Mouse (Mus musculus) hindbrain, embryonic 11.5 days (tissue): ENCODE results near the gene Izumo1. TPM values are rescaled to one million over a fixed set of nuclear protein-coding genes. Genes with fewer than 3 reads are reported as not detected.
"Not testable (repeated sequence)": the region's sequence is repeated elsewhere in the genome, so short reads cannot be mapped to it uniquely, and the experiment has no call there.

Source experiments
- ATAC-seq: fragments of 200-750 bp; cut with Nextera tagmentation; 2 replicates; pipeline ENCODE4 v1.8.0; 2017; ENCODE audit warnings: mild to moderate bottlenecking, moderate TSS enrichment, moderate library complexity; ENCODE audit not compliant: low FRiP score
- DNase-seq: peaks from one replicate; pipeline ENCODE4 v3.0.0-alpha.2; 2015; ENCODE audit warnings: low spot score
- H3K27ac ChIP-seq: fragments of 300-500 bp; sonication (generic); 2 replicates; pipeline ENCODE4 v1.5.1; 2014; ENCODE audit warnings: mild to moderate bottlenecking, low read depth, low read length
- H3K27me3 ChIP-seq: fragments of 300-500 bp; sonication (generic); 2 replicates; pipeline ENCODE4 v1.6.1; 2014; ENCODE audit warnings: mild to moderate bottlenecking, low read length, moderate library complexity, mixed read lengths; ENCODE audit not compliant: control insufficient read depth, insufficient read depth
- H3K36me3 ChIP-seq: fragments of 300-500 bp; sonication (generic); 2 replicates; pipeline ENCODE4 v1.6.1; 2014; ENCODE audit warnings: mild to moderate bottlenecking, low read length, moderate library complexity, mixed read lengths; ENCODE audit not compliant: control insufficient read depth, insufficient read depth
- H3K4me1 ChIP-seq: fragments of 300-500 bp; sonication (generic); replicated peaks from 2 replicates; pipeline ENCODE4 v1.6.1; 2014; ENCODE audit warnings: low read length, mixed read lengths; ENCODE audit not compliant: control insufficient read depth, insufficient read depth
- H3K4me2 ChIP-seq: fragments of 300-500 bp; sonication (generic); replicated peaks from 2 replicates; pipeline ENCODE4 v1.6.1; 2014; ENCODE audit warnings: mild to moderate bottlenecking, low read depth, low read length
- H3K4me3 ChIP-seq: fragments of 300-500 bp; sonication (generic); 2 replicates; pipeline ENCODE4 v1.5.1; 2014; ENCODE audit warnings: low read depth, low read length
- H3K9ac ChIP-seq: fragments of 300-500 bp; sonication (generic); 2 replicates; pipeline ENCODE4 v1.6.1; 2014; ENCODE audit warnings: low read depth, low read length
- H3K9me3 ChIP-seq: fragments of 300-500 bp; sonication (generic); 2 replicates; pipeline ENCODE4 v1.6.1; 2016; ENCODE audit warnings: low read length; ENCODE audit not compliant: control insufficient read depth
- WGBS: fragments of 180-500 bp; shearing (Covaris S2); extraction: QIAGEN DNeasy Blood & Tissue Kit; methylation state at CpG from one replicate; pipeline ENCODE4 v1.1.7; 2014; 5-methylcytosine and 5-hydroxymethylcytosine counted together
- polyA plus RNA-seq: library from polyadenylated mRNA; unstranded; fragments of >200 nt; fragmentation: Nextera tagmentation; extraction: Ambion mirVana; gene quantifications from 2 replicates; pipeline ENCODE4 v1.2.1, GENCODE M21; 2014

Izumo1 gene
- polyA plus RNA-seq, 1 experiment from 2014 or later = 0.12 TPM

GRCm38 (mm10) chr7:45643441-45644178, 22.0 kb downstream of the Izumo1 start:
- Histone ChIP-seq H3K9ac (peak overlapping the region; percentile 87), H3K27me3 (peaks cover 2% of the 10 kb centered on the region; the same call in 1 of the 2 replicates), H3K27ac (peak overlapping the region; percentile 84), H3K4me1 (peaks cover 4% of the 10 kb centered on the region; the same call in 1 of the 2 replicates), H3K4me3 (peak overlapping the region; percentile 37), H3K9me3 (no peaks in the 10 kb centered on the region), H3K36me3 (no peaks in the 10 kb centered on the region), H3K4me2 (peak overlapping the region; percentile 75)
- under 1% methylated on average over 28 of the region's 28 CpGs for WGBS
- DNase-seq (peak; percentile 98), ATAC-seq (peak; percentile 94)

- Histone ChIP-seq H3K4me2 (peak overlapping the region; percentile 67), H3K36me3 (no peaks in the 10 kb centered on the region), H3K9me3 (no peaks in the 10 kb centered on the region), H3K27me3 (peaks cover 2% of the 10 kb centered on the region; the same call in 1 of the 2 replicates), H3K4me1 (peaks cover 4% of the 10 kb centered on the region; the same call in 1 of the 2 replicates), H3K4me3 (peak overlapping the region; percentile 37), H3K9ac (peak overlapping the region; percentile 34), H3K27ac (peak overlapping the region; percentile 82)
- DNase-seq (peak; percentile 68), ATAC-seq (peak; percentile 33)
- WGBS = 2% methylated on average over 18 of the region's 18 CpGs
These were observed 22.6 kb downstream of the Izumo1 start for GRCm38 (mm10) chr7:45644183-45644582.

- H3K4me2 ChIP-seq = peak overlapping the region; percentile 67
- H3K27me3 ChIP-seq = peaks cover 2% of the 10 kb centered on the region; the same call in 1 of the 2 replicates
- no peak for ATAC-seq
- peaks cover 4% of the 10 kb centered on the region; the same call in 1 of the 2 replicates for H3K4me1 ChIP-seq
- H3K27ac ChIP-seq = peak overlapping the region; percentile 82
- DNase-seq = no peak
- no peak overlapping the region for H3K9ac ChIP-seq
- H3K9me3 ChIP-seq = no peaks in the 10 kb centered on the region
- 68% methylated on average over 6 of the region's 6 CpGs for WGBS
- H3K36me3 ChIP-seq = no peaks in the 10 kb centered on the region
- H3K4me3 ChIP-seq = 0 out of 2 replicates have a peak overlapping the region, but pooled peaks have one; percentile 37
These were observed 23.4 kb downstream of the Izumo1 start for GRCm38 (mm10) chr7:45644872-45645590.

GRCm38 (mm10) chr7:45645591-45645971, 24.0 kb downstream of the Izumo1 start:
- no peak overlapping the region for H3K27ac ChIP-seq
- ATAC-seq (no peak), DNase-seq (no peak)
- H3K27me3 ChIP-seq = no peaks in the 10 kb centered on the region
- H3K4me2 ChIP-seq = no peak overlapping the region
- peaks cover 2% of the 10 kb centered on the region; the same call in 1 of the 2 replicates for H3K4me1 ChIP-seq
- no peaks in the 10 kb centered on the region for H3K9me3 ChIP-seq
- H3K9ac ChIP-seq = no peak overlapping the region
- no peaks in the 10 kb centered on the region for H3K36me3 ChIP-seq
- WGBS = 64% methylated on average over 7 of the region's 7 CpGs
- H3K4me3 ChIP-seq = no peak overlapping the region

- Histone ChIP-seq H3K27ac (no peak overlapping the region), H3K27me3 (no peaks in the 10 kb centered on the region), H3K9me3 (no peaks in the 10 kb centered on the region), H3K4me2 (no peak overlapping the region), H3K9ac (no peak overlapping the region), H3K4me3 (no peak overlapping the region), H3K36me3 (no peaks in the 10 kb centered on the region), H3K4me1 (peaks cover 2% of the 10 kb centered on the region; the same call in 1 of the 2 replicates)
- DNase-seq (no peak), ATAC-seq (no peak)
- 85% methylated on average over 4 of the region's 4 CpGs for WGBS
These were observed 25.1 kb downstream of the Izumo1 start for GRCm38 (mm10) chr7:45646671-45647070.

- H3K4me2 ChIP-seq = no peak overlapping the region
- no peaks in the 10 kb centered on the region for H3K36me3 ChIP-seq
- no peaks in the 10 kb centered on the region for H3K9me3 ChIP-seq
- DNase-seq = no peak
- 0 out of 2 replicates have a peak, but pooled peaks cover 1% of the 10 kb centered on the region for H3K4me1 ChIP-seq
- 74% methylated on average over 8 of the region's 8 CpGs for WGBS
- no peak overlapping the region for H3K9ac ChIP-seq
- no peak overlapping the region for H3K4me3 ChIP-seq
- ATAC-seq = no peak
- no peak overlapping the region for H3K27ac ChIP-seq
- no peaks in the 10 kb centered on the region for H3K27me3 ChIP-seq
These were observed 27.7 kb downstream of the Izumo1 start for GRCm38 (mm10) chr7:45649351-45649750.

GRCm38 (mm10) chr7:45650484-45650883, 28.9 kb downstream of the Izumo1 start:
- DNase-seq, H3K9ac ChIP-seq, H3K4me3 ChIP-seq, H3K9me3 ChIP-seq, H3K27me3 ChIP-seq, H3K36me3 ChIP-seq, H3K4me1 ChIP-seq, H3K27ac ChIP-seq, ATAC-seq, H3K4me2 ChIP-seq: not testable (repeated sequence)
- WGBS = 93% methylated on average over 19 of the region's 20 CpGs

- peak overlapping the region; percentile 11; the same call in 1 of the 2 replicates for H3K4me2 ChIP-seq
- no peaks in the 10 kb centered on the region for H3K36me3 ChIP-seq
- DNase-seq (peak; percentile 40), ATAC-seq (no peak)
- H3K4me1 ChIP-seq = no peaks in the 10 kb centered on the region
- no peaks in the 10 kb centered on the region for H3K27me3 ChIP-seq
- no peaks in the 10 kb centered on the region for H3K9me3 ChIP-seq
- no peak overlapping the region for H3K27ac ChIP-seq
- H3K4me3 ChIP-seq = no peak overlapping the region
- WGBS = 30% methylated on average over 17 of the region's 17 CpGs
- H3K9ac ChIP-seq = 0 out of 2 replicates have a peak overlapping the region, but pooled peaks have one; percentile 27
These were observed 32.9 kb downstream of the Izumo1 start for GRCm38 (mm10) chr7:45654424-45655047.
